Mouse (Mus musculus): ENCODE data around the gene Icos.

Gene Icos

GRCm38 (mm10) chr1:60960451-60960850 lies 17.3 kb upstream of the Icos start:
- intact Hi-C loops (cut with DNase I): loop anchor here (2.0 kb wide), 1 partner anchor 92 kb away; no protein-coding TSS in a partner anchor

GRCm38 (mm10) chr1:60961080-60961479 lies 16.6 kb upstream of the Icos start:
- intact Hi-C loops (cut with DNase I): loop anchor here (2.0 kb wide), 1 partner anchor 92 kb away; no protein-coding TSS in a partner anchor

- intact Hi-C loops (cut with DNase I): no loop called here
These were observed 15.6 kb upstream of the Icos start for GRCm38 (mm10) chr1:60962095-60962494.

- intact Hi-C loops (cut with DNase I): no loop called here
These were observed 10.2 kb upstream of the Icos start for GRCm38 (mm10) chr1:60967521-60967920.

GRCm38 (mm10) chr1:60970846-60971245 lies 6.9 kb upstream of the Icos start:
- intact Hi-C loops (cut with DNase I): no loop called here

- intact Hi-C loops (cut with DNase I): no loop called here
These were observed 3.5 kb upstream of the Icos start for GRCm38 (mm10) chr1:60974221-60974620.

- intact Hi-C loops (cut with DNase I): no loop called here
These were observed 2.0 kb upstream of the Icos start for GRCm38 (mm10) chr1:60975646-60976294.

- intact Hi-C loops (cut with DNase I): no loop called here
These were observed 1.6 kb downstream of the Icos start for GRCm38 (mm10) chr1:60979126-60979842.

- intact Hi-C loops (cut with DNase I): no loop called here
These were observed 2.1 kb downstream of the Icos start for GRCm38 (mm10) chr1:60979843-60980235.

GRCm38 (mm10) chr1:60985075-60985474 lies 7.3 kb downstream of the Icos start:
- intact Hi-C loops (cut with DNase I): no loop called here

- intact Hi-C loops (cut with DNase I): no loop called here
These were observed 8.4 kb downstream of the Icos start for GRCm38 (mm10) chr1:60986141-60986540.

- intact Hi-C loops (cut with DNase I): no loop called here
These were observed 11.4 kb downstream of the Icos start for GRCm38 (mm10) chr1:60989086-60989485.

- intact Hi-C loops (cut with DNase I): no loop called here
These were observed 12.6 kb downstream of the Icos start for GRCm38 (mm10) chr1:60990305-60990704.

- intact Hi-C loops (cut with DNase I): no loop called here
These were observed 20.4 kb downstream of the Icos start for GRCm38 (mm10) chr1:60998008-60998557.

GRCm38 (mm10) chr1:60998689-60999088 lies 21.0 kb downstream of the Icos start:
- intact Hi-C loops (cut with DNase I): no loop called here

GRCm38 (mm10) chr1:61001786-61002354 lies 24.1 kb downstream of the Icos start:
- intact Hi-C loops (cut with DNase I): no loop called here

GRCm38 (mm10) chr1:61006229-61006628 lies 28.5 kb downstream of the Icos start:
- intact Hi-C loops (cut with DNase I): no loop called here

GRCm38 (mm10) chr1:61007516-61007915 lies 29.8 kb downstream of the Icos start:
- intact Hi-C loops (cut with DNase I): no loop called here

GRCm38 (mm10) chr1:61016578-61017118 lies 38.9 kb downstream of the Icos start:
- intact Hi-C loops (cut with DNase I): no loop called here

GRCm38 (mm10) chr1:61026712-61027111 lies 49.0 kb downstream of the Icos start:
- intact Hi-C loops (cut with DNase I): no loop called here

GRCm38 (mm10) chr1:61027519-61027918 lies 49.8 kb downstream of the Icos start:
- intact Hi-C loops (cut with DNase I): no loop called here

GRCm38 (mm10) chr1:61029919-61030318 lies 52.2 kb downstream of the Icos start:
- intact Hi-C loops (cut with DNase I): no loop called here

Measured in adrenal gland (tissue).